Mouse (Mus musculus) yolk sac, embryonic 10.5 days (tissue): ENCODE results near the gene Uqcc2.
A peak's percentile ranks its signal among the peaks of the same experiment; 100 is the strongest.

Experiments used
- DNase-seq: peaks from one replicate; pipeline ENCODE4 v3.0.0-alpha.2; 2017; ENCODE audit warnings: low spot score

Uqcc2 gene

DNA sequence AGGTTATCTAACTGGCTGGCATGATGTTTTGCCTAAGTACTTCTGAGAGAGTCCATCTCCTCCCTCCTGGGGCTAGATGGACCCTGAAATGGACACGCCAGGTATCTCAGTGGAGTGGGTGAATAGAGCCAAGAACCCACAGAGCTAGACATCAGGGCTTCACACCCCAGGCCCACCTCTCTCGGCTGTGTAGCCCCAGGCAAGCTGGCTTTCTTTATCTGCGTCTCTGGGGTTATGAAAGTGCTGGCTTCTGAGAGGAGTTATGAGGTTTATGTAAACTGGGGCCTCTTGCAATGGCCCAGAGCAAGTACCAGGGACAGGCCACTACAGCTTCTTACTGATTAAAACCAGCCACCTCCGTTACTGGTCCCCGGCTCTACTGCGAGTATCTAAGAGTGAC is 21.2 kb upstream of the Uqcc2 start:
- no peak for DNase-seq

DNA sequence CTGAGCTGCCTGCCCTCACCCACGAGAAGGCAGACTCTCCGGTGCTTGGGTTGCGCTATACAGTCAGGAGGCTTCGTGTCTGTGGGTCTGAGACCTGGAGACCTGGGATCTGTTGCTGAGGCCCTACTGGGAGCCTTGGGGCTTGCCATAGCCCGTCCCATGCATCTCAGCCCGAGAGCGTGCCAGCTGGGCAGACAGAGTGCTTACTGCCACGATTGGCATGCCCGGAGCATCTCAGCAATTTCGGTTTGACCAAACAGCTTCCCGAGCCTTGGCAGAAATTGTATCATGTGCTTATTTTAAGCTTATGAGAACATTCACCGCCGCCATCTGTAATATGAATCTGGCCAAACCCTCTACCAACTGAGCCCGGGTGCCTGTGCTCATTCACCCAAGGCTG is 20.5 kb upstream of the Uqcc2 start:
- DNase-seq, result no peak

DNA sequence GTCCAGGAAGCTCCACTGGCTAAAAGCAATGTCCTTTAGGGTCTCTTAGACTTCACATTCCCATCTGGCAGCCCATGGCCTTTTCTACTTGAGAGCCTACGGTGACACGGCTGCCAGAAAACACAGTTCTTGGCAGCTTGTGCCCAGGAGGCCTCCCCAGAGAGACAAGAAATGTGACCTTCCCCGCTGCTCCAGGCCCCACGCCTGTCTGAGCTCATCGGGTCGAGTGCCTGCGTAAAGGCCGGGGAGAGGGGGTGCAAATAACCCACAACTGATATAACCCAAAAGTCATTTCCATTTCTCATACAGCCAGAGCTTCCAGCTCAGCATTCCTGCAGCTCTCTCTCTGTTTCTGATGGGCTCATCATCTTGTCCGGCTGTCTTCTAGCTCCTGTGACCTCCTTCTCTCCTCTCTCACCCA is 20.1 kb upstream of the Uqcc2 start:
- DNase-seq, result no peak

DNA sequence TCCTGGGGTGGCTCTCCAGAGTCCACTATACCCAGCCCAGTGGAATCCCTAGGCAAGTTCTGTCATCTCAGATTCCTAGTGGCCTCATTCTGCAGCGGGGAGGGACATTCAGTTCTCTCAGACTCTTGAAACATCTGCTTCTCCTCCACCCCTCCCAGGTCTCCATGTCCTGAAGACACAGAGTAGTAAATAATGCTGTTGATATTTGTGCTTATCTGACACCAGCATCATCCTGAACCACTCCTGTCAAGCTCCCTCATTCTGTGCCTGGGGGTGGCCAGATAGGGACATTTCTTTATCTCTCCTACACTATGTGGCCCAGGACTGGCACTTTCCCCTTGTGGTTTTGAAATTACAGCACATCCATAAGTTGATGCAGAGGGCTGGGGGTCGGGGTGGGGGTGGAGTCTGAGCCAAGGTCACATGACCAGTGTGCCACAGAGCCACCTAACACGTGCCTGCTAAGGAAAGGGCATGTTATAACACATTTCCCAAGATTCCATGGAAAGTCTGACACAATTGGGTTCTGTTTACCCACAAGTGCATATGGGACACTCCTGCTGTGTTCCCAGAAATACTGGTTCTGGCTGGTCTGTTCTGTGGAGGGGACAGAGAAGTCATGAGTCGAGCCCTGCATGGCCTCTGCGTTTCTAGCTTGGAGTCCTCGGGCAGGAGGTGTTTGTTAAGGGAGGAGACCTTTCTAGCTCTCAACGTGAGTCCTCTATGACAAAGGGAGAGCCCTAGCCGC is 19.4 kb upstream of the Uqcc2 start:
- no peak for DNase-seq

DNA sequence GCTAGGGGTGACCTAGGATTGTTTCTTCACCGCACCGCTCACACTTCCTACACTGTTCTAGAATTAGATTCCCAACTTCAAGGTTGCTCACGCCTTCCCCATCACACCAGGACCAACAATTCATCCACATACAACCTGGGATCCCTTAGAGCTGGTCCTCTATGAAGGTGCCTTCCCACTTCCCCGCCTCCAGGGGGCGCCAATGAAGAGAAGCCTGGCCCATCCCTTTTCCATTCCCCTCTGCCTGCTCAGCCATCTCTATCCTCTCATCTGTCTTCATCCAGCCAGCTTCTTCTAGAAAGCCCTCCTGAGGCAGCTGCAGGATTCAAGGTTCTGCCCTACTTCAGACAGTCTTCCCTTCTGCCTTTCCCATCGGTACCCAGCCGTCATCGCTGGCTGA is 17.7 kb upstream of the Uqcc2 start:
- no peak for DNase-seq

DNA sequence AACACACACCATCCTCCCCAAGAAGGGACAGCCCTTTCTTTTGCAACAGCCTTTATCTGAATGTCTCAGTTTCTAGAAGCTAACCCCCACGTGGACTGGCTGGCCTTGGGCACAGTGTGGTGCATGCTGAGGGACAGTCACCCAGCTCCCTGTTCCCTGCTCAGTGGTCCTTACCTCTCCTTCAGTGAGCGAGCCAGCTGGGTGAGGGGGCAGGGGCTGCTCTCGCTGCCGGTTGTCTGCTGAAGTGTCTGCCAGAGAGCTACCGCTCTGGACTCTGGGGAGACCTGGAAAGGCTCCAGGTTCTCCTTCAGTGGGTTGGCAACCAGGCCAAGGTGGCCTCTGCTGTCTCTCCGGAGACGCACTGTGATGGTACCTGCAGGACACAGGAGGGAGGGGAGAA is 17.2 kb upstream of the Uqcc2 start:
- DNase-seq, result no peak

DNA sequence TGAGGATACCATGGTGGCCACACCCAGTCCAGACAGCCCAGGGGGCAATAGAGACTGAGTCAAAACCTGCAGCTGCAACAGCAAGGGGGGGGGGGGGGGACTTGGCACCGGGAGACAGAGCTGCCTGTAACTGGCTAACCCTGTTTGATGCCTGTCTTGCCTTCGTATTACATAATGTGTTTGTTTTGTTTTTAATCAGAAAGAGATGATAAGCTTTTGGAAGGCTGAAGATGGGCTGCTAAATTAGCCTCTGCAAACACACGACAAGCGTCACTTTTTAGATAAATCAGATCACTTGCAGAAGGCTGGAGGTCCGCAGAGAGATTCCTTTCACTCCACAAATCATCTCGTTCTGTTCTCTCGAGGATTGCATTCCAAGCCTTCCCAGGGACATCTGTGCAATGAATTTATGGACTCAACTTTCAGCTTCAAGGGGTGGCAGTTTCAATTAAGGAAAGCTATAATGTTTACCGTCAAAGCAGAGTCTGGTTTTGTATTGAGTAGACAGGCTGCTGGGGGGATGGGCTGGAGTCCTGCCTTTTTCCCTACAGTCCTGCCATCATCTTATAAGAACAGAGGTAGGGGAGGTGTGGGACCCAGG is 12.7 kb upstream of the Uqcc2 start:
- DNase-seq, result no peak

DNA sequence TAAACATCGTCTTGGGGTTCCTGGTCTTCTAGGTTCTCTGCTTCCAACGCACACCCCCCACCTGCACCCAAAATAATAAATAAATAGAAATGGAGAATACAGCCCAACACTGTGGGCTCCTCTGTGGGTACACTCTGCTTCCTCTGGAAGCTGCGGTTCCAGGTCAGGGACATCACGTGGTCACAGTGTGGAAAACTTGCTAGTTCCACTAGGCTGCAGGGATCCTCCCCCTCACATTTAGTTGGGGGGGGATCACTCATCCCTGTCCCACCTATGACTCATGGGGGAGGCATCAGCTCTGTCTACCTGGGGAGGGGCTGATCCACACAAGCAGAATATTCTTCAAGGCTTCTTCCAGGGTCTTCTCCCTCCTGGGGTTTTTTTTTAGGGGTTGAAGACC is 10.4 kb upstream of the Uqcc2 start:
- DNase-seq, result no peak

DNA sequence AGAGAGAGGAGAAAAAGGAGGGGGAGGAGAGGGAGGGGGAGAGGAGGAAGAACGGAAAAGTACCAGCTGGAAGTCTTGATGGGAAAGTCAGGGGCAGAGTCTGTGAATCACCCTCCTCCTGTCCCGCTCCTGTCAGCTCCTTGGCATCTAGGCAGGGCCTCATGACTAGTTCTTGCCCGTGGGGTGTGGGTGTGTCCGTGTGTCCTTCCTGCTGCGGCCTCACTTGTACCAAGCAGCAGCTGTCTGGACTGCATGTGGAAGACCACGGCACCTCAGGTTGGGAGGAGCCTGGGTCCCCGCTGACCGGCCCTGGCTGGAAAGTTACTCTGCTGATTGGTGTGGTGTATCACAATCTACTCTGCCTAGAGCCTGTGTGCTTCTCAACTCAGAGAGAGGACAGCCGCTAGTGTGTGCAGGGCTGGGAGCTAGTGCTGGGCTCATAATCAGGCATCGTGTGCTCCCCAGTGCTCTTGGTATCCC is 8.3 kb upstream of the Uqcc2 start:
- DNase-seq, result no peak

DNA sequence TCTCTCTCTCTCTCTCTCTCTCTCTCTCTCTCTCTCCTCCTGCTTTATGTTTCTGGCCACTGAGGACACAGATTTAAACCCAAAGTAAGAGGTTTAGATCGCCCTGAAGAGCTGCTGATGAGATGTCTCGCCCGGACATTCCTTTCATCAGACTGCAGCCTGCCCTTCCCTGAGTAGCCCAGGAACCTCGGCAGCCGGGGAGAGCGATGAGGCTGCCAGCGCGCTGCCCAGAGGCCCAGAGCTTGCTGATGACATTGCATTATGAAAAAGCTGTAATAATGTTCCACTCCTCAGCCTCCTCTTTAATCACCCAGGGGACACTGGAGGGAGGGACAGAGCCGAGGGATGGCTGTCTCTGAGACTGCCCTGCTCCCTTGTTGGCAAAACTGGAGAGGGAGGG is 6.5 kb upstream of the Uqcc2 start:
- no peak for DNase-seq

DNA sequence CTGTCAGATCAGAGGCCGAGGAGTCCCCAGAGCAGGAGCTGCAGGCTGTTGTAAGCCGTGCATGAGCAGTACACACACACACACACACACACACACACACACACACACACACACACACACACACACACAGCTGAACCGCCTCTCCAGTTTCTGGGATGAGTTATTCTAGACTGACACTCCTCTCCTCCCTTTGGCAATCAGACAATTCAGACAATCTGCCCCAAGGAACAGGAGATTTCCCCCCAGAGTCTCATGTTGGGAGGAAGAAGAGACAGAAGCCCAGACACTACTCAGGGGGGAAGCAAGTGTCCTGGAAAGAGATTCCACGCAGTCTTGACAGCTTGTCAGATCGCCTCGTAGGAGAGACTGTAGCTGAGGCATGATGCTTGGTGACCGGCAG is 5.6 kb upstream of the Uqcc2 start:
- no peak for DNase-seq

DNA sequence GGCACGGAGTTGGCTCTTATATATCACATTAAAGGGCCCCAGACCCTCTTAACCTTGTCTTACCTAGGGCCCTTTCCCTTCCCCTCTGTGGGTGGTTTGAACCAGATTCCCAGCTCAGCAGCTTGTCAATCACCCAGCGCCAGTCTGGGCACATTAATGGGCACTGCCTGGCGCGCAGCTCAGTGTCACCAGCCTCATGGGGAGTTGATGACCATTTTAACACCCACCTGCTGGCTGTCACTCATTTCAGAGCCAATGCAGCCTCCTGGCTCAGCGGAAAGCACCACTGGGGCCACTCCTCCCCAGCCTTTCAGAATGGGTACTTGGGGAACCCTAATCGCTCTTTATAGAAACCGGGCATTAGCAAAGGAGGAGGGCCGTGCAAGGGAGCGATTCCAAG is 4.7 kb upstream of the Uqcc2 start:
- no peak for DNase-seq

DNA sequence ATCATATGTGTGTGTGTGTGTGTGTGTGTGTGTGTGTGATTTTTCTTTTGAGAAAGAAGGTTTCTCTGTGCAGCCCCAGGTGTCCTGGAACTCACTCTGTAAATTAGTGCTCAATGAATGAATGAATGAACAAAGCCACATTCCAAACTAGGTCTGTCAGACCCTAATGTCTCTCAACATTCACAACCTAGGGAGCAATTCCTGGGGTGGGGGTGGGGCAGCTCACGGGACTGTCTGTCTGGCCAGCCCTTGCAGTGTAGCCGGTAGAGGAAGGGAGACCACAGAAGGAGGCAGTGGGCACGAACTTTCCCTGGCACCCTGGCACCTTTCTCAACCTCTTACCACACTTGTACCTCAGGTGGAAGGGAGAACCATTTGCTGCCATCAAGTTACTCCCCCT is 999 bp upstream of the Uqcc2 start:
- DNase-seq, result no peak

DNA sequence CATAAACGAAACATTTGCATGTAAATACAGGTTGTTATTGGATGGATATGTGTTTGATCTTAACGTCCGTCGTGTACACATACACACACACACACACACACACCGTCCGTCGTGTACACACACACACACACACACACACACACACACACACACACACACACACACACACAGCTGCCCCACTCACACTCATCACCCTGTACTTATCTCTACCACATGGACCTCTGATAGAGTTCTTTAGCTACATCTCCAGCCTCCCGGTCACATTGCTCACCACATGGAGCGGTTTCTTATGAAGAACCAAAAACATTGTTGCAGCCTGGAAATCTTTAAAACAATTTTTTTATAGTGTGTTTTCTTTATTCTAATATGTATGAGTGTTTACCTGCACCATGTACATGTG is 471 bp upstream of the Uqcc2 start:
- DNase-seq, result no peak

DNA sequence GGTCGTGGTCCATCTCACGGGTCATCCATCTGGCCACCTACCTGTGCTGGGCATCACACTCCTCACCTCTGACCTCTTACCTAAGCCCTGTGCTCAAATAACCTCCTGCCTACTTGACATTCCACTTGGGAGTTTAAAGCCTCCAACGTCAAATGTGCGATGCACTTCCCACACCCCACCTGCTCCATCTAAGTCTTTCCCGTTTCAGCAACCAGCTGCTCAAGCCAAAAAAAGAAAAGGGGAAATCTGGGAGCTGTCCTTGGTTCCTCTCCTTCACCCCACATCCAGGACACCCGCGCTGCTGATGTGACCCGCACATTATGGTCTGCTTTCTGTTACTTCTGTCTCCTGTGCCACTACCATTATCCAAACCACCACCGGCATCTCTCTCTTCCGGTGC is 1.5 kb downstream of the Uqcc2 start:
- DNase-seq, result no peak

DNA sequence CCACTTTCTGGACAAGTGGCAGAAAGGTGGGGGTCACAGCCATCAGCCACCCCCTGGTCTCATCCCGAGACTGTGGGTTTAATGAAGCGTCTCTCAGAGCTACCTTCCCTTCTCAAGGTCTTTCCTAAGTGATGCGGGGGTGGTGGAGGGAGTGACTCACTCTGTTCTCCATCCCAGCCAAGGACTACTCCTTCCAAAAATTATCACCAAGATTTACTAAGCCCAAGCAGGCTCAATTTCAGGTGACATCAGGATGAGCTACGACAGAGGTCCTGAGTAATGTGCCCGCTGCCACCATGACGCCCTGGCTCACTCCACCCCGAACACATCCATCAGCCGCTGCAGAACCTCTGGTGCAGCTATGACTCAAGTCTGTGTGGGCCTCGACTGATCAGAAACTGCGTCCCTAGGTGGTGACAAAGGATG is 2.5 kb downstream of the Uqcc2 start:
- DNase-seq, result no peak

DNA sequence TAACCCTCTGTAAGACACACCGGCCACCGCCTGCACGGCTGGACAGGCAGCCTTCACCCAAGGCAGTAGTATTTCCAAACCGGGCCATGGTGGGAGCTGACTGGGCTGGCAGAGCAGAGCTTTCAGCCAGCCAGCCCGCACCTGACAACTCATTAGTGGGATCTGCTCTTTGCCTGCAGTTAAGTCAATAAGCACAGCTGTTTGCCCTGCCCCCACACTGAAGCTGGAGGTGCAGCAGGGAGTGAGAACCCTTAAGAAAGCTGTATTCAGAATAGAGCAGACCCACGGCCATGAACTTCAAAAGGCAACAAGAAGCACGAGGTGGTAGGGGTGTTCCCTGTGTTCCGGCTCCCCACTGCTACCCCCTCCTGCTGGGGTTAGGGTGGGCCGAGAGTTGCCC is 3.5 kb downstream of the Uqcc2 start:
- no peak for DNase-seq

DNA sequence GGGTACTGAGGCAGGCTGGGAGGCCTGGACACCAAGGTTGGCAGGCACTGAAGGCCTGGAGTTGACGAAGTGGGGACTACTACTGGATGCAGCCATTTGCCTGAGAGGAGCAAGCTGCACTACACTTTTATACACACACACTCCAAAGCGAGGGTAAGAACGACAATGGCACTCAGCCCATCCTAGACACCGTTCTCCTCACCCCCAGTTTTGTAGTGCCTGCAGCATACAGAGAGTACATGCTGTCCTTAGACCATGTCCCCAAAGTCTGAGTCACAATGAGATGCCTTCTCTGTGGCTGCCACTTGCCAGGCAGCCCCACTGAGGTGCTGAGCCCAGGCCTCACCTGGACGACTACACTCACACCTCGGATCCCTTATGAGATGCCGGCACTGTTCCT is 3.9 kb downstream of the Uqcc2 start:
- no peak for DNase-seq

DNA sequence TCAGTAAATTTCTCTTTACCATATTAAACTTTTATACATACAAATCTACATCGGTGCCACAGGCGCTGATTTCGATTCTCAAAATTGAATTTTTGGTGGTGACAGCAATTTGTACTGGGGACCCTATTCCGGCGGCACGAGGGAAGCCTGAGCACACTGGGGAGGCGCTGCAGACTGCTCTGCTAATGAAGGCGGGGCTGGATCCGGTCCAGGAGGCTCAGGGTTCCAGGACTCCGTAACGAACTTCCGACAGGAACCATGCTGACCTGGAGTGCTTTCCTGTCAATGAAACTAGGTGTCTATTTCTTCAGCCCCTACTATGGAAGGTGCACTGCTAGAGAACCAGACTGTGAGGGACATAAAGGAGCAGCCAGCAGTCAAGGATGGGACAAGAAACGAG is 4.4 kb downstream of the Uqcc2 start:
- DNase-seq, result no peak

DNA sequence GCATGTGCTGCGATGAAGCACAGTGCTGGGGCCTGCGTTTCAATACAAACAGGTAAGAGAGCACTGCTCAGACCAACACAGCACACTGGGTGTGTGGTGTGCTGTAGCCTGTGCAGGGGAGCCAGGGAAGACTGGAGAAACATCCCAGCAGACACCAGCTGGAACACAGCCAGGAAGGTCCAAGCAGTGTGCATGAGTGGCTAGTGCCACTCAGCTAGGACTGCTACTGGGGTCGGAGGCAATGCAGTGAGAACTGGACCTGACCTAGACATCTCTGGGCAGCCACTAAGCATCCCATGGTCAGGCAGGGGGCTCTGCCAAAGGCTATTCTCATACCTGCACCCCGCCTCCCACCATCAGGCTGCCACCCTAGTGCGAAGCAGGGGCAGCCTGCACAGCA is 5.5 kb downstream of the Uqcc2 start:
- no peak for DNase-seq

DNA sequence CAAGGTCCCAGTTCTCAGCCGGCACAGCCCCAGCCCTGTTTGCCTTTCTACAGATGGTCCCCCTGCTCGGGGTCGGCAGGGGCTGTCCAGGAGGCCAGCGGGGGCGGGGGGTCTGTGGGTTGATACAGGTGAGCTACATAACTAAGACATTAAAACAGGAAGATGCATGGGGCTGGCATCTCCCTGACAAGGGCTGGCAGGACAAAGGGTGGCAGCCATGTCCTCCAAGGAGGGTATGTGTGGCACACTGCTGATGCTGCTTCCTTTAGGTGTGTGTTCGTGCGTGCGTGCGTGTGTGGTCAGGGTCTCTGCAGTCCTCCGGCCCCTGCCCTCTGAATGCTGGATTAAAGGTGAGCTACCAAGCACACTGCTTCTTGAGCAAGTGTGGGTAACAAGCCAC is 6.7 kb downstream of the Uqcc2 start:
- DNase-seq, result no peak

DNA sequence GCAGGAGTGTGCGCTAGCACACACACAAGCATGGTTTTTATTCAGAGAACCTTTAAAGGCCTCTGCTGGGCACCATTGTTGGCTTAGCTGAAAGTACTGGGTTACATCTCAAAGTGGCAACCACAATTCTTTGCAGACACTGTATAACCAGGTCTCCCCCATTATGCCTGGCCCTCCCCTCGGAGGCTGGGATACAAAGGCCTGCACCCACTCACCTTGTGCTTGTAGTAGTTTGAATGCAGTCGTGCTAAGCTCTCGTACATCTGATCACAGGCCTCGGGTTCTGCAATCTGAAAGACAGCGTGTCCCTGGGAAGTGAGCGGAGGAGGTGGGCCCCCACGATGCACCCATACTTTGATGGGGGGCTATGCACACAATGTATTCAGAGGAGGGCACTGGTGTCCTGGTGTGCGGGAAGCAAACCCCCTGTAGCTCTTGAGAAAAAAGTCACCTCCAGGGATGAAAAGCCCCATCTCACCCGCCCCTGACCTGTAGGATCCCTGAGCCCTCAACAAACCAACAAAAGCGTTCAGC is 8.0 kb downstream of the Uqcc2 start:
- DNase-seq, result no peak

DNA sequence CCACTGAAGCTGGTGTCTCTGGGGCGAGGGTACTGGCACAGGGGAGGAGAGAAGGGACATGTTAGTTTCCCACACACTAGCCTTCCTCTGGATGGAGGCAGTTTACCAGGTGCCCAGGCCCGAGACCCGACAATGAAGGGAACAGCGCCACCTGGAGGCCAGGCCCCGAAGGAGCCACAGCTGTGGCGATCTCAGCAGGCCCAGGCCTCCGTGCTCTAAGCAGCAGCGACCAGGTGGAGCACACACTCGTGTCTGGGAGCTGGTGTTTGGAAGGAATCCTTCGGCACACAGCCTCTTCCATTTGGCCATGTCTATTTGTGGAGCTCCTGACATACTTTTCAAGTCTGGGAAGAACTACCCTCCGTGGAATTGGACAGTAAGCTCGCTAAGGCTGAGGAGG is 8.5 kb downstream of the Uqcc2 start:
- peak; percentile 49 for DNase-seq
